Comparison of ENCODE assay signal across 24 mouse cellular contexts in genomic region chr11:33396275-33396674, GRCm38 (mm10).
"Had no signal": no experiment of that assay in that cellular context is flagged by ENCODE, and none has a peak within 500 bp of the region (broad histone marks: within the 10 kb centered on the region; RNA-seq: fewer than 3 reads in every experiment).

No protein-coding gene starts in this region.

- H3K9ac ChIP-seq: embryonic facial prominence, embryonic 12.5 days; embryonic facial prominence, embryonic 13.5 days; embryonic facial prominence, embryonic 15.5 days; forebrain, embryonic 12.5 days; forebrain, embryonic 13.5 days; forebrain, embryonic 15.5 days; forebrain, postnatal 0 days had no signal

- DNase-seq: cerebellum, adult 9-11 months; cerebellum, postnatal 10 days; cerebellum, postnatal 14 days; cerebellum, postnatal 25 days; cerebellum, postnatal 36 days; embryo, embryonic 11 days; forebrain, postnatal 0 days; gastrocnemius, adult 2 months; gastrocnemius, postnatal 10 days; gastrocnemius, postnatal 14 days; gastrocnemius, postnatal 25 days; gastrocnemius, postnatal 36 days; heart, adult 2 months had no signal

- H3K4me1 ChIP-seq: embryonic facial prominence, embryonic 10.5 days; embryonic facial prominence, embryonic 12.5 days; embryonic facial prominence, embryonic 13.5 days; embryonic facial prominence, embryonic 15.5 days; forebrain, embryonic 10.5 days; forebrain, embryonic 12.5 days; forebrain, embryonic 13.5 days; forebrain, embryonic 15.5 days; heart, embryonic 10.5 days had no signal

- H3K36me3 ChIP-seq: embryonic facial prominence, embryonic 10.5 days; embryonic facial prominence, embryonic 12.5 days; embryonic facial prominence, embryonic 13.5 days; embryonic facial prominence, embryonic 15.5 days; forebrain, embryonic 10.5 days; forebrain, embryonic 12.5 days; forebrain, embryonic 15.5 days; heart, embryonic 10.5 days had no signal

- H3K4me2 ChIP-seq: embryonic facial prominence, embryonic 12.5 days; embryonic facial prominence, embryonic 13.5 days; embryonic facial prominence, embryonic 15.5 days; forebrain, embryonic 12.5 days; forebrain, embryonic 13.5 days; forebrain, embryonic 15.5 days; heart, embryonic 11.5 days had no signal

- H3K27ac ChIP-seq: embryonic facial prominence, embryonic 10.5 days; embryonic facial prominence, embryonic 12.5 days; embryonic facial prominence, embryonic 13.5 days; embryonic facial prominence, embryonic 15.5 days; forebrain, embryonic 10.5 days; forebrain, embryonic 12.5 days; forebrain, embryonic 13.5 days; forebrain, embryonic 15.5 days; gastrocnemius, adult 2 months; heart, adult 2 months; heart, embryonic 10.5 days had no signal

- H3K4me3 ChIP-seq: embryonic facial prominence, embryonic 10.5 days; embryonic facial prominence, embryonic 12.5 days; embryonic facial prominence, embryonic 13.5 days; embryonic facial prominence, embryonic 15.5 days; erythroblast, embryonic 14.5 days; forebrain, embryonic 10.5 days; forebrain, embryonic 12.5 days; forebrain, embryonic 13.5 days; forebrain, embryonic 15.5 days; gastrocnemius, adult 2 months; heart, adult 2 months; heart, embryonic 10.5 days had no signal

- H3K27me3 ChIP-seq: embryonic facial prominence, embryonic 12.5 days; embryonic facial prominence, embryonic 13.5 days; embryonic facial prominence, embryonic 15.5 days; forebrain, embryonic 12.5 days; forebrain, embryonic 13.5 days; forebrain, embryonic 15.5 days had no signal

- H3K9me3 ChIP-seq: embryonic facial prominence, embryonic 10.5 days; embryonic facial prominence, embryonic 12.5 days; embryonic facial prominence, embryonic 13.5 days; embryonic facial prominence, embryonic 15.5 days; forebrain, embryonic 10.5 days; forebrain, embryonic 12.5 days; forebrain, embryonic 13.5 days; forebrain, embryonic 15.5 days; heart, embryonic 10.5 days had no signal
